Comparison of ENCODE assay signal across 22 mouse cellular contexts in the genomic region with DNA sequence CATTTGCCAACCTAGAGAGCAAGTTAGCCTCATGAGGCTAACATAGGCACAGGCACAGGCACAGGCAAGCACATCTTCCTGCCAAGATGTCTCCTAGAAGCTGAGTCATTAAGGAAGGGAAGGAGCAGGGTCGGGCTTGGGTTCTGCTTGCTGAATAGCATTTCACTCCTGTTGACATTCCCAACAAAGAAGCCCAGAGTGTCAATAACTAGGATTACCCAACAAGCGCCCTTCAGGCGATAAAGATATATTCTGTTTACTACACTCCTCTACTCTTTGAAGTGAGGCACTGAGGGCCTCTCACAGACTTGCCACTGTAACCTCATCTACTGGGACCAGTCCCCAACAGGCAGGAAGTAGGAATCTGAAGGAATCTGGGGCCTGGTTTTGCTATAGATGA. TPM values are rescaled to one million over a fixed set of nuclear protein-coding genes. Genes with fewer than 3 reads are reported as not detected.
A peak's percentile ranks its signal among the peaks of the same experiment; 100 is the strongest.
DNase-seq lines count a peak whose midpoint lies in the region; ATAC-seq and TF ChIP-seq lines count a peak whose summit lies in the region.
"Had no signal": no experiment of that assay in that cellular context is flagged by ENCODE, and none has a peak within 500 bp of the region (broad histone marks: within the 10 kb centered on the region; RNA-seq: fewer than 3 reads in every experiment).

No protein-coding gene starts in this region.

- H3K4me2 ChIP-seq in liver, embryonic 12.5 days: no peak overlapping the region
- H3K4me2 ChIP-seq in midbrain, embryonic 11.5 days: no peak overlapping the region
- no peak overlapping the region for H3K4me2 ChIP-seq in midbrain, embryonic 14.5 days (ENCODE audit: low read length)
- no peak overlapping the region for H3K4me2 ChIP-seq in stomach, postnatal 0 days (replicated peaks; ENCODE audit: low read depth)
- H3K4me2 ChIP-seq: embryonic facial prominence, embryonic 15.5 days; heart, embryonic 11.5 days; heart, embryonic 15.5 days; hindbrain, embryonic 13.5 days had no signal

- no peak for TF ChIP-seq POLR2A in liver, adult 2 months (IDR thresholded peaks at IDR 0.05; ENCODE audit: extremely low read depth, insufficient read depth, low read length)

- no peak overlapping the region for H3K9ac ChIP-seq in liver, adult 2 months (ENCODE audit: low read depth, low read length)
- no peak overlapping the region for H3K9ac ChIP-seq in liver, embryonic 12.5 days
- no peak overlapping the region for H3K9ac ChIP-seq in midbrain, embryonic 11.5 days (ENCODE audit: low read length)
- H3K9ac ChIP-seq in midbrain, embryonic 14.5 days (replicated peaks; ENCODE audit: low read length): no peak overlapping the region
- H3K9ac ChIP-seq in stomach, postnatal 0 days (ENCODE audit: low read length): no peak overlapping the region
- H3K9ac ChIP-seq: embryonic facial prominence, embryonic 15.5 days; heart, embryonic 15.5 days; hindbrain, embryonic 13.5 days had no signal

- peaks cover 4% of the 10 kb centered on the region; the same call in 1 of the 2 replicates for H3K4me1 ChIP-seq in liver, adult 2 months (ENCODE audit: control insufficient read depth, insufficient read depth, low read length)
- no peaks in the 10 kb centered on the region for H3K4me1 ChIP-seq in liver, embryonic 12.5 days
- H3K4me1 ChIP-seq in midbrain, embryonic 11.5 days (ENCODE audit: control insufficient read depth, insufficient read depth, low read length): no peaks in the 10 kb centered on the region
- H3K4me1 ChIP-seq in midbrain, embryonic 14.5 days (ENCODE audit: control insufficient read depth, insufficient read depth, low read length): no peaks in the 10 kb centered on the region
- H3K4me1 ChIP-seq in stomach, postnatal 0 days (replicated peaks; ENCODE audit: control insufficient read depth, insufficient read depth): no peaks in the 10 kb centered on the region
- H3K4me1 ChIP-seq: heart, embryonic 15.5 days had no signal

- no peaks in the 10 kb centered on the region for H3K9me3 ChIP-seq in liver, embryonic 12.5 days (replicated peaks)
- no peaks in the 10 kb centered on the region for H3K9me3 ChIP-seq in midbrain, embryonic 11.5 days (ENCODE audit: control insufficient read depth, low read length)
- no peaks in the 10 kb centered on the region for H3K9me3 ChIP-seq in midbrain, embryonic 14.5 days (ENCODE audit: control insufficient read depth, low read length)
- H3K9me3 ChIP-seq in stomach, postnatal 0 days (ENCODE audit: control insufficient read depth, low read length): no peaks in the 10 kb centered on the region
- H3K9me3 ChIP-seq: embryonic facial prominence, embryonic 15.5 days; forebrain, embryonic 10.5 days; heart, embryonic 15.5 days; hindbrain, embryonic 13.5 days had no signal

- TF ChIP-seq EP300 in stomach, postnatal 0 days (optimal IDR thresholded peaks at IDR 0.05): no peak

- 19% methylated on average over 3 of the region's 3 CpGs for WGBS in liver, adult 2 months
- WGBS in liver, embryonic 12.5 days (ENCODE audit: insufficient replicate concordance): 43% methylated on average over 3 of the region's 3 CpGs
- WGBS in midbrain, embryonic 11.5 days: 58% methylated on average over 3 of the region's 3 CpGs
- 76% methylated on average over 3 of the region's 3 CpGs for WGBS in midbrain, embryonic 14.5 days
- 60% methylated on average over 3 of the region's 3 CpGs for WGBS in stomach, postnatal 0 days

- H3K4me3 ChIP-seq in liver, adult 2 months (ENCODE audit: insufficient read depth, low read depth, low read length): no peak overlapping the region
- H3K4me3 ChIP-seq in liver, embryonic 12.5 days: no peak overlapping the region
- H3K4me3 ChIP-seq in midbrain, embryonic 11.5 days (ENCODE audit: low read depth, low read length): no peak overlapping the region
- no peak overlapping the region for H3K4me3 ChIP-seq in midbrain, embryonic 14.5 days (replicated peaks; ENCODE audit: low read depth, low read length)
- no peak overlapping the region for H3K4me3 ChIP-seq in stomach, postnatal 0 days (ENCODE audit: low read depth, low read length)
- H3K4me3 ChIP-seq: embryonic facial prominence, embryonic 15.5 days; erythroblast, embryonic 14.5 days; forebrain, embryonic 10.5 days; heart, adult 2 months; heart, embryonic 15.5 days; hindbrain, embryonic 13.5 days had no signal

- H3K36me3 ChIP-seq in liver, adult 2 months (ENCODE audit: control insufficient read depth, insufficient read depth, low read length): no peaks in the 10 kb centered on the region
- H3K36me3 ChIP-seq in liver, embryonic 12.5 days: no peaks in the 10 kb centered on the region
- H3K36me3 ChIP-seq in midbrain, embryonic 11.5 days (ENCODE audit: control insufficient read depth, insufficient read depth, low read length): no peaks in the 10 kb centered on the region
- no peaks in the 10 kb centered on the region for H3K36me3 ChIP-seq in midbrain, embryonic 14.5 days (ENCODE audit: control insufficient read depth, insufficient read depth, low read length)
- H3K36me3 ChIP-seq in stomach, postnatal 0 days (ENCODE audit: control insufficient read depth, insufficient read depth, low read length): no peaks in the 10 kb centered on the region
- H3K36me3 ChIP-seq: embryonic facial prominence, embryonic 15.5 days; forebrain, embryonic 10.5 days; heart, embryonic 15.5 days; hindbrain, embryonic 13.5 days had no signal

- H3K79me2 ChIP-seq in liver, adult 2 months (ENCODE audit: control insufficient read depth, insufficient read depth, low read length): no peaks in the 10 kb centered on the region

- TF ChIP-seq CTCF in liver, adult 2 months (IDR thresholded peaks at IDR 0.05; ENCODE audit: low read depth, low read length): no peak
- no peak for TF ChIP-seq CTCF in stomach, postnatal 0 days (IDR thresholded peaks at IDR 0.05; ENCODE audit: low read depth)

- H3K27me3 ChIP-seq in liver, adult 2 months (ENCODE audit: control insufficient read depth, insufficient read depth, low read length): no peaks in the 10 kb centered on the region
- peaks cover 19% of the 10 kb centered on the region; the same call in 1 of the 2 replicates for H3K27me3 ChIP-seq in liver, embryonic 12.5 days (replicated peaks)
- H3K27me3 ChIP-seq in midbrain, embryonic 11.5 days (ENCODE audit: control insufficient read depth, insufficient read depth, low read length): no peaks in the 10 kb centered on the region; the same call in 1 of the 2 replicates
- H3K27me3 ChIP-seq in midbrain, embryonic 14.5 days (ENCODE audit: control insufficient read depth, insufficient read depth, low read length): no peaks in the 10 kb centered on the region
- no peaks in the 10 kb centered on the region for H3K27me3 ChIP-seq in stomach, postnatal 0 days (ENCODE audit: control insufficient read depth, insufficient read depth, low read length)

- peak; percentile 59 for DNase-seq in liver, adult 2 months (ENCODE audit: extremely low read depth, low read depth, low spot score)
- peak; percentile 14 for DNase-seq in midbrain, embryonic 11.5 days (ENCODE audit: low spot score, missing footprints)
- no peak for DNase-seq in midbrain, embryonic 14.5 days
- no peak for DNase-seq in stomach, postnatal 0 days (ENCODE audit: low spot score)
- DNase-seq in T-cell, adult 2 months (ENCODE audit: low spot score): no peak
- DNase-seq: adrenal gland, postnatal 10 days; cerebellum, adult 11 months; cerebellum, adult 8-10 months; cerebellum, postnatal 14 days; embryo, embryonic 11 days; gastrocnemius, postnatal 10 days; heart, adult 2 months; heart, postnatal 14 days had no signal

- no peak overlapping the region for H3K27ac ChIP-seq in liver, adult 2 months (replicated peaks; ENCODE audit: insufficient read depth, low read depth, low read length)
- H3K27ac ChIP-seq in liver, embryonic 12.5 days: no peak overlapping the region
- H3K27ac ChIP-seq in midbrain, embryonic 11.5 days (ENCODE audit: low read depth, low read length): no peak overlapping the region
- no peak overlapping the region for H3K27ac ChIP-seq in midbrain, embryonic 14.5 days (replicated peaks; ENCODE audit: low read depth, low read length)
- H3K27ac ChIP-seq in stomach, postnatal 0 days (replicated peaks): peak overlapping the region; percentile 45; the same call in 1 of the 2 replicates
- H3K27ac ChIP-seq: embryonic facial prominence, embryonic 15.5 days; forebrain, embryonic 10.5 days; heart, adult 2 months; heart, embryonic 15.5 days; hindbrain, embryonic 13.5 days had no signal

- ATAC-seq in liver, embryonic 12.5 days: no peak
- ATAC-seq in midbrain, embryonic 11.5 days (ENCODE audit: low FRiP score): no peak
- no peak for ATAC-seq in midbrain, embryonic 14.5 days (ENCODE audit: low FRiP score, low TSS enrichment)
- ATAC-seq in stomach, postnatal 0 days (ENCODE audit: low FRiP score, low TSS enrichment): peak; percentile 55
- ATAC-seq: forebrain, embryonic 14.5 days had no signal

RNA-seq across cellular contexts. Expression of a gene that starts 6.4 kb away (rescaled TPM):
- total RNA-seq in liver, adult 2 months (2014; rRNA removed): 25.4 and 41.1 TPM in 2 replicates
- 47.3 and 65.1 TPM in 2 replicates for polyA plus RNA-seq in liver, adult 2 months (2012; rRNA removed)
- 11.1 and 11.7 TPM in 2 replicates for polyA plus RNA-seq in liver, embryonic 12.5 days (2016; fragmentation: Nextera tagmentation; extraction: Ambion mirVana)
- polyA plus RNA-seq in midbrain, embryonic 11.5 days (2014; fragmentation: Nextera tagmentation; extraction: Ambion mirVana): 4.0 and 4.7 TPM in 2 replicates
- 12.6 TPM in 2 replicates for polyA plus RNA-seq in midbrain, embryonic 14.5 days (2014; fragmentation: Nextera tagmentation; extraction: Ambion mirVana)
- polyA plus RNA-seq in stomach, postnatal 0 days (2015; fragmentation: Nextera tagmentation; extraction: Ambion mirVana): 23.6 and 29.6 TPM in 2 replicates

RNA-seq across cellular contexts. Expression of a gene that starts 54.2 kb away (rescaled TPM):
- total RNA-seq in liver, adult 2 months (2014; rRNA removed): under 0.01 and 0.13 TPM in 2 replicates
- polyA plus RNA-seq in liver, adult 2 months (2012; rRNA removed): 0.06 and 0.25 TPM in 2 replicates
- polyA plus RNA-seq in liver, embryonic 12.5 days (2016; fragmentation: Nextera tagmentation; extraction: Ambion mirVana): 1.8 and 2.0 TPM in 2 replicates
- polyA plus RNA-seq in midbrain, embryonic 11.5 days (2014; fragmentation: Nextera tagmentation; extraction: Ambion mirVana): not detected in 2 replicates
- 0.11 TPM in 1 of 2 replicates, not detected in the other for polyA plus RNA-seq in midbrain, embryonic 14.5 days (2014; fragmentation: Nextera tagmentation; extraction: Ambion mirVana)
- 0.75 and 1.0 TPM in 2 replicates for polyA plus RNA-seq in stomach, postnatal 0 days (2015; fragmentation: Nextera tagmentation; extraction: Ambion mirVana)
- total RNA-seq: heart, adult 2 months had no signal
- polyA plus RNA-seq: embryonic facial prominence, embryonic 11.5 days had no signal

RNA-seq across cellular contexts. Expression of a gene that starts 54.9 kb away (rescaled TPM):
- 13.7 and 18.8 TPM in 2 replicates for total RNA-seq in liver, adult 2 months (2014; rRNA removed)
- polyA plus RNA-seq in liver, adult 2 months (2012; rRNA removed): 14.8 and 21.6 TPM in 2 replicates
- polyA plus RNA-seq in liver, embryonic 12.5 days (2016; fragmentation: Nextera tagmentation; extraction: Ambion mirVana): 174 and 192 TPM in 2 replicates
- 142 and 144 TPM in 2 replicates for polyA plus RNA-seq in midbrain, embryonic 11.5 days (2014; fragmentation: Nextera tagmentation; extraction: Ambion mirVana)
- 52.0 and 66.0 TPM in 2 replicates for polyA plus RNA-seq in midbrain, embryonic 14.5 days (2014; fragmentation: Nextera tagmentation; extraction: Ambion mirVana)
- polyA plus RNA-seq in stomach, postnatal 0 days (2015; fragmentation: Nextera tagmentation; extraction: Ambion mirVana): 52.2 and 57.6 TPM in 2 replicates

Comparison
In these comparisons a context has a peak if more than half of its experiments do, and no peak if none do; other contexts are left out.
1. DNase-seq: peak in liver, adult 2 months (single experiment) and midbrain, embryonic 11.5 days (single experiment); none in midbrain, embryonic 14.5 days (single experiment), stomach, postnatal 0 days (single experiment) and T-cell, adult 2 months (single experiment).